Mouse (Mus musculus): ENCODE data around the gene Ajm1.

Gene Ajm1

GRCm38 (mm10) chr2:25584152-25584551, 2.6 kb upstream of the Ajm1 start:
- in situ Hi-C loops (cut with MboI, MseI) = no loop called here

GRCm38 (mm10) chr2:25583571-25583970, 2.0 kb upstream of the Ajm1 start:
- in situ Hi-C loops (cut with MboI, MseI) = no loop called here

GRCm38 (mm10) chr2:25583120-25583481, 1.5 kb upstream of the Ajm1 start:
- in situ Hi-C loops (cut with MboI, MseI) = no loop called here

GRCm38 (mm10) chr2:25582466-25583119, 1.0 kb upstream of the Ajm1 start:
- in situ Hi-C loops (cut with MboI, MseI) = no loop called here

GRCm38 (mm10) chr2:25581901-25582301, 344 bp upstream of the Ajm1 start:
- in situ Hi-C loops (cut with MboI, MseI) = no loop called here

- in situ Hi-C loops (cut with MboI, MseI) = no loop called here
These were observed 896 bp downstream of the Ajm1 start for GRCm38 (mm10) chr2:25580621-25581101.

GRCm38 (mm10) chr2:25579737-25580460, 1.7 kb downstream of the Ajm1 start:
- in situ Hi-C loops (cut with MboI, MseI) = no loop called here

- in situ Hi-C loops (cut with MboI, MseI) = no loop called here
These were observed 2.5 kb downstream of the Ajm1 start for GRCm38 (mm10) chr2:25578796-25579736.

GRCm38 (mm10) chr2:25577951-25578795, 3.4 kb downstream of the Ajm1 start:
- in situ Hi-C loops (cut with MboI, MseI) = no loop called here

- in situ Hi-C loops (cut with MboI, MseI) = no loop called here
These were observed 4.3 kb downstream of the Ajm1 start for GRCm38 (mm10) chr2:25576965-25577891.

- in situ Hi-C loops (cut with MboI, MseI) = no loop called here
These were observed 5.3 kb downstream of the Ajm1 start for GRCm38 (mm10) chr2:25576028-25576850.

- in situ Hi-C loops (cut with MboI, MseI) = no loop called here
These were observed 6.0 kb downstream of the Ajm1 start for GRCm38 (mm10) chr2:25575432-25576027.

GRCm38 (mm10) chr2:25574579-25575431, 6.8 kb downstream of the Ajm1 start, which contains the start of the genes Mamdc4 and Phpt1:
Mamdc4 (minus strand) TSS chr2:25574845.
Phpt1 (minus strand) TSS chr2:25575224.
- in situ Hi-C loops (cut with MboI, MseI) = no loop called here

- in situ Hi-C loops (cut with MboI, MseI) = no loop called here
These were observed 7.4 kb downstream of the Ajm1 start for GRCm38 (mm10) chr2:25574136-25574535.

GRCm38 (mm10) chr2:25573068-25573467, 8.5 kb downstream of the Ajm1 start:
- in situ Hi-C loops (cut with MboI, MseI) = no loop called here

- in situ Hi-C loops (cut with MboI, MseI) = no loop called here
These were observed 10.3 kb downstream of the Ajm1 start for GRCm38 (mm10) chr2:25571221-25571620.

- in situ Hi-C loops (cut with MboI, MseI) = no loop called here
These were observed 12.2 kb downstream of the Ajm1 start for GRCm38 (mm10) chr2:25569323-25569722.
